Mouse (Mus musculus) lung, postnatal 0 days (tissue): ENCODE results near the gene Zfand3.

Experiments used
- CTCF ChIP-seq: IDR thresholded peaks from 2 replicates; pipeline ENCODE4 v1.5.1; 2016; ENCODE audit warnings: antibody characterized with exemption, mild to moderate bottlenecking
- EP300 ChIP-seq: IDR thresholded peaks from 2 replicates; pipeline ENCODE4 v1.6.1; 2016; ENCODE audit warnings: antibody characterized with exemption, mild to moderate bottlenecking, control low read depth

DNA sequence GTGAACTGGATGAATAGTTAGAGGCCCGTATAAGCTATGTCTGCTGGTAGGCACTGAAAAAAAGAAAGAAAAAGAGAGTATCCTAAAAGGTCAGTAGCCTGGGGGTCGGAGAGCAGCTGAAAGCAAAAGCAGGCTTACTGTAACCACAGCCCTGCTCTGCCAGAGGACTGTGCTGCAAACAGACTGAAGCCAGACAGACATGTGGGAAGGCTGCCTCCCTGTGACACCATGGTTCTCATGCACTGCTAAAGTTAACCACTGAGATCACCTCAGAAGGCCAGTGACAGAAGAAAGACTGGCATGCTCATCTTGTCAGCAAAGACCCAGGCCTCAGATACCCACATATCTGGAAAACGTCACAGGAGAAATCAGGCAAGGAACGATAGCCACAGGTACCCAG is 253.9 kb downstream of the Zfand3 start:
- TF ChIP-seq EP300 (no peak), CTCF (no peak)
